Mouse (Mus musculus): ENCODE measurements around the gene Nudc.

- TF ChIP-seq CTCF (IDR thresholded peaks at IDR 0.05; ENCODE audit: extremely low read depth, insufficient read depth, insufficient read length, insufficient replicate concordance) = no peak
- no peak for TF ChIP-seq POLR2A (IDR thresholded peaks at IDR 0.05; ENCODE audit: low read depth, low read length)
These were observed 59.9 kb downstream of the Nudc start for GRCm38 (mm10) chr4:133485691-133486425.
